Mouse (Mus musculus) cerebellum, adult 11-12 months (tissue): ENCODE measurements around the gene Emx2.

Experiments used
- DNase-seq: peaks from one replicate; pipeline ENCODE4 v3.0.0; 2022

Emx2 gene

GRCm38 (mm10) chr19:59462459-59463292 is 4.5 kb downstream of the Emx2 start:
- DNase-seq: no peak

DNA sequence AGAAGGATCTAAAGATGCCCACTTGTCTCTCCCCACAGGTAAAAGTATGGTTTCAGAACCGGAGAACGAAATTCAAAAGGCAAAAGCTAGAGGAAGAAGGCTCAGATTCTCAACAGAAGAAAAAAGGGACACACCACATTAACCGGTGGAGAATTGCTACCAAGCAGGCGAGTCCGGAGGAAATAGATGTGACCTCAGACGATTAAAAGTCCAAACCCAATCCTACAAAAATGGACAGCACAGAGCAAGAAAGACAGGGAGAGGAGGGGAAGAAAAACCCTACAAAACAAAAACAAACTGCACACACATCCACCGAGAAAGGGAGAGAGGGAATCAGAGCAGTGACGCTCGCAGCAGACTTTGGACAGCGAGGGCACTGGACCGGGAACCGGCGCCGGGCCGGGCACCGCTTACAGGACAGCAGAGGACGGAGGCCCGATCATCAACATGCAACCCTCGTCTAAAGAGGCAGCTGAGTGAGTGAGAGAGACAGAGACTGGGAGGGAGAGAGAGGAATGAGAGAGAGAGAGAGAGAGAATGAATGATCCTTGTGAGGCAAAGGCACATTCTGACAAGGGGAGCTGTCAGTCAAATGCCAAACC is 5.8 kb downstream of the Emx2 start:
- DNase-seq: no peak

DNA sequence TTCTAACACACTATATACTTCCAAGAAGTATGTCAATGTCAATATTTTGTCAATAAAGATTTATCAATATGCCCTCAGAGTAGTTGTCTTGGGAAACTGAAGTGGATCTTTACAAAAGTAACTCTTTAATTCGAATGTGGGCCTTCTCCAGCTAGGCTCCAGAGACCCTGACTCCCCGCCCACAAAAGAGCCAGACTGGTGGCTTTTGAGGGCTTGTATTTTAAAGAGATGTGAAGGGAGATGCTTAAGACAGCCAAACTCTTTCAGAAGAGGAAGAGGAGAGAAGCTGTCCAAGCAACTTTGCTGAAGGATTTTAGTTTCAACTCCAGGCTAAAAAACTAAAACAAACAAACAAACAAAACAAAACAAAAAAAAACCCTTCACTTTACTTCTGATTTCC is 7.1 kb downstream of the Emx2 start:
- DNase-seq: no peak

- no peak for DNase-seq
Measured at GRCm38 (mm10) chr19:59465751-59466410, 7.7 kb downstream of the Emx2 start.

DNA sequence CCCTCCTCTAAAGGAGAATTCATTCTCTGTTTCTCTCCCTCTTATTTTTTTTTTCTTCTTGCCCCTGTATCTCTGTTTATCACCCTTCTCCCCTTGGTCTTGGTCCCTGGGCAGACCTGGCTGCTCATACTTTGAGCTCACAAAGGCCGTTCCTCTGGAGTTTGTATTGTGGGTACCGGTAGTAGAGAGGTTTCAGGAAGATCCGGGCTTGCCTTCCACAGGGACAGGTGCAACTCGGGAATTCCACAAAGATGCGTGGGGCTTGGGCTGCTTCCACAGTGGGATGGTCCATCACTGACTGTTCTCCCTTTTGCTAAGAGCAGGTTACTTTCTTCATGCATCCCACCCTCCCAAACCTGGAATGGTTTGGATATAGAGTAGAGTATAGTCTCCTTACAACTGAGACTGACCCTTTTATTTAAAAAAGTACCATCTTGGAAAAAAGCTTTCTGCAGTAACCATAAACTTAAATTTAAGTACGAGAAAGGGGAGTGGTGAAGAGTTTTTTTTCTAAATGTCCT is 8.3 kb downstream of the Emx2 start:
- no peak for DNase-seq

DNA sequence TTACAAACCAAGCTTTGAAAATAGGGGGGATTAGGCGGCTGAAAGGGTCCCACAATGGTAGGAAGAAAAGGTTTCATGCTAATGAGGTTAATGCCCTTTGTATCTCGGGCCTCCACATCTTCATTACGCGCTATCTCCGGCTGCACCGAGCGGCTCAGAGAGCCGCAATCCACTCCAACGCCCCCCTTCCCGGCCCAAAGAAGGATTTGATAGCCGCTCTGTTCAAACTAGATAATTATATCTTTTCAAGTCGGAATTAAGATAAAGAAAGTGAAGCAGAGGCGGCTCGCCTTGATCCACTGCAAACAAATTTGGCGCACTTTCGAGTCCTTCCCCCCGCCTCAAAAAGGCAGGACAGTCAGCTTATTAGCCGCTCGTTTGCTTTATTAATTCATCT is 8.8 kb downstream of the Emx2 start:
- DNase-seq: no peak

GRCm38 (mm10) chr19:59467413-59468064 is 9.4 kb downstream of the Emx2 start:
- no peak for DNase-seq

DNA sequence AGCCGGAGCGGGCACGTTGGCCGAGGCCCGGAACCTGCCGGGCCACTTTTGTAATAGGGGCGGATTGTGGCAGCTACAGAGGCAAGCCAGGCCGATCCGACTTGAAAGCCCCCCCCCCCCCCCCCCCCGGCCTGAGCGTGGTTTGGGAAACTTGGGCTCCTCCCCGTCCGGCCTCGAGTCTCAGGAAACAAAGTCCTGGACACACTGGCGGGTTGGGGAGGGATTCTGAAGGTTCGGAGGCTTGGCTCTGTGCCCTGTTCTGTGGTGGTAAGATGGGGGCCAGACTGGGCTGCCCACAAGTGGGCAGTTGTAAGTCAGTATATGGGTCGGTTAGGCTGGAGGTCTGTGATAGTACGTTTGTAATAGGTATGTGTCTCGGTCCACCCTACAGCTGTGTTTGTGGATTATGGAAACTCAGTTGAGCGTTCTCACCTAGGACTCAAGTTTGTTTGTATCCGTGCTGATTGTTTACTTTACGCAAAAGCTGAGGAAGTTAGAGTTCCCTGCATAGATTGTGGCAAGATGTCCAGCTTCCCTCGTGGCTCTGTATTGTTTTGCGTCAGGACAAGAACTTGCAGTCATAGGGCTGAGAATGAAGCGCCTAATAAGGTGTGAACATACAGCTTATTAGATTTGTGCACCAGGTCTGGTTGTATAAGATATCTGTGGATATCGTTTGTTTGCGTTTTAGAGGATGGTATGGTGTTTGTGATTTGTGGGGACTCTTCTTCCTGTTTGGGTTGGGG is 10.1 kb downstream of the Emx2 start:
- DNase-seq: no peak

- no peak for DNase-seq
Measured at GRCm38 (mm10) chr19:59469035-59469949, 11.1 kb downstream of the Emx2 start.

- DNase-seq: no peak
Measured at GRCm38 (mm10) chr19:59470074-59470630, 12.0 kb downstream of the Emx2 start.

- no peak for DNase-seq
Measured at GRCm38 (mm10) chr19:59470913-59471312, 12.7 kb downstream of the Emx2 start.

DNA sequence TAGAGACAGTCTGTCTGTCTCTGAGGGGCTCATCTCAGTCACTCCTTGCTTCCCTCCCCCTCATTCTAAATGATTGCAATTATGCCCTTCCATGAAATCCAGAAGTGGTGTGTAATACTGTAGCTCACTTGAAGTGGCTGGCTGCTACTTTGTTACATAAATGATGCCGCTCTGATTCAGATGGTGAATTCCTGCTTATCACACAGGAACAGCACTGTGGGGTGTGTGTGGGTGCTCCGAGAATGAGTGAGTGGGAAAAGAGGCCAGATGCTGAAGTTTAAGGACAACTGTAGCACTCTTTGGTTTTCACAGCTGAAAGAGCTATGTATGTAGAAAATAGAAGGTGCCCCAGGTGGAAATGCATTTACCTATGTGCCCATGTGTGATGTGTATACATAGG is 14.7 kb downstream of the Emx2 start:
- no peak for DNase-seq

DNA sequence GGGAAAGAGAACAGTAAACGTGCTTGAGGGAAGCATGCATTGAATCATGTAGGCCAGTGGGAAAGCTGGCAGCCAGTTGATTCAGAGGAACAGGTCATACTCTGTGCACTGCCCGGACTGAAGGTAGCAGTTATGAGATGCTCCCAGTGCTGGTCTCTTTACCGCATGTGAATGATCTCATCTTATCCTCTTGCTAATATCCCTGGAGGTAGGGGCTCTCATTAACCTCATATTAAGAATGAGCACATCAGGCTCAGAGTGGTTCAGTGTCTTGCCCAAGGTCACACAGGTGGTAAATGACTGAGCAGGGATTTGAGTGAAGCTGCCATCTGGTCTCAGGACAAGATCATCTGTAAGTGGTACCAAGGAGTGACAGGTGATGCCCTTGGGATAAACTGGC is 21.7 kb downstream of the Emx2 start:
- no peak for DNase-seq

DNA sequence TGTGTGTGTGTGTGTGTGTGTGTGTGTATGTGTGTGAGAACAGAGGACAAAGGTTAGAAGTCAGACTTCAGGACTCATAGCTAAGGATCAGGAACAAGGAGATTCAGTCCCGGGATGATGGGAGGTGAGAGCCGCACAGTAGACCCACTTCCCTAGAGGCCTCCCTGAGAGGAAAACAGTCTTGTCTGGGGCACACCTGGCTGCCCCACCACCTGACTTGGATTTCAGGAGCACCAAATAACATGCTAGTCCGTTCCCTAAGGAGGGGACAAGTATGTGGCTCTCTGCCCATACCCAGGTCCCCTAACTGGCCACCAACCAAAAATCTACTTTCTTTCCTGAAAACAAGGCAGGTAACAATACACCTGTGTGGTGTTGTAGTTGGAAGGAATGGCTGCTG is 22.4 kb downstream of the Emx2 start:
- DNase-seq: no peak

DNA sequence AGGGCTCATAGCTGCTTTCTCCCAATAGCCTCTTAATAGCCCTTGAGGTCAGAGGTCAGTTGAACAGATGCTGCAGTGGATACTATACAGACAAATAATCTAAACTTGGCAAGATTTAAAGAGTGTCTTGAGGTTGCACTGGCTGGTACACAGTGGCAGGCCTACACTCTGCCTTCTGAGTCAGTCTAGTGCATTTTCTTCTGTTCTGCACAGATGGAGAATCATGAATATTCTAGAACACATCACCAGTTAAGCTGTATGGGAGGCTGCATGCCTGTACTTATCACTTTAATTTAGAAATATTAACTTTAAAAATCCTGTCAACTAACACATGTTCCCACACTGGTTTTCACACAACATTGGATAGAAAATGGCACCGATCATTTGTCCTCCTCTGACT is 34.1 kb downstream of the Emx2 start:
- no peak for DNase-seq

GRCm38 (mm10) chr19:59496832-59497231 is 38.7 kb downstream of the Emx2 start:
- DNase-seq: no peak

DNA sequence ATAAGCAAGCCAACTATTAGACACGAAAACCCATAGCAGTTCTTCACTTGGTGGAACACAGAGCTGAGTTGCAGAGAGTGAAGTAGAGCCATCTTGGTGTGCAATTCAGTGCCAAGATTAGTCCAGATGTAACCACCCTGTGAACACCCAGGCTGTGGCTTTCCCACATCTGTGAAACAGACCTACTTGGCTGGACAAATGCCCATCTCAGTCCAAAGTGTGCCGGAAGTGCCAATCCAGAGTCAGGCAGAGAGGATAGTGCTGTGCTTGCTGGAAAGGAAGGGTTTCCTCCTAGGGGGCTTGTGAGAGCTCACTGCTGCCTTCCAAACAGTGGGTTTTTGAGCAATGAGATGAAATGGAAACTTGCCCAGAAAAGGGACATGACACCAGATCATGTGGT is 50.7 kb downstream of the Emx2 start:
- DNase-seq: no peak

DNA sequence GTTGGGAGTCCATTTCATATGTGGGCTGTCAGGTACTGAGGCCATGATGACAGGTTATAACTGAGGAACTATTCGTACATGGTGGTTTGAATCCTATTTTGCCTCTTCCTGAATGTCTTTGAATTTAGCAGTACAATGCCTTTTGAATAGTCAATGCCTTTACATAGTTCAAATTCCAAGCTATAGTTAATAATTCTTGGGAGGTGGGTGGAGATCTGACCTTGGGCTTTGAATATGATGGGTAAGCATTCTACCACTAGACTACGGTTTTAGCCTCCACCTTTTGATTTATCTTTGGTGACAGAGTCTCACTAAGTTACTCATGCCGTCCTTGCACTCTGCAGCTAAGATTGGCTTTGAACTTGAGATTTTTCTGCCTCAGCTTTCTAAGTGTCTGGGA is 55.0 kb downstream of the Emx2 start:
- DNase-seq: no peak
